Mouse (Mus musculus) thymus, postnatal 0 days (tissue): ENCODE measurements around the gene Nt5dc1. TPM values are rescaled to one million over a fixed set of nuclear protein-coding genes. Genes with fewer than 3 reads are reported as not detected.

ENCODE experiments used
- DNase-seq: peaks from one replicate; pipeline ENCODE4 v3.0.0-alpha.2; 2015; ENCODE audit warnings: low spot score
- polyA plus RNA-seq: library from polyadenylated mRNA; unstranded; fragments of >200 nt; fragmentation: Nextera tagmentation; extraction: Ambion mirVana; gene quantifications from 2 replicates; pipeline ENCODE4 v1.2.1, GENCODE M21; 2015

The Nt5dc1 gene
- polyA plus RNA-seq, 1 experiment from 2014 or later = 31.0 TPM

GRCm38 (mm10) chr10:34244745-34245144, 173.6 kb downstream of the Nt5dc1 start:
- no peak for DNase-seq

DNA sequence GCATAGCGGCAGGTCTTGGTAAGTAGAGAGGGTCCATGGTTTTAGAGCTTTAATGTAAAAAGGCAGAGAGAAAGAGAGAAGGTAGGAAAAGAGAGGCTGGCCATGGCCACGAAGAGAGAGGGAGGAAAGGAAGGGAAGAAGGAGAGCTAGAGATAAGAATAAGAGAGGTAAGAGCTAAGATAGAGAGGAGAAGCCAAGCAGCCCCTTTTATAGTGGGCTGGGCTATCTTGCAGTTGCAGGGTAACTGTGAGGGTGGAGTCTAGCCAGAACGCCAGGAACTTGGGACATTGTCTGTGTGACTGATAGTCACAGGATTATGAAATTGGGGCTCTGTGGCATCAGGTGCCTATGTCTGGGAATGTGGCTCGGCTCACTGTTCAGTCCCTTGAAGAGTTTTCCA, 179.8 kb downstream of the Nt5dc1 start:
- no peak for DNase-seq

Other genes with a start within 250 kb of the Nt5dc1 start
- gene Dse, start 210.8 kb downstream of the Nt5dc1 start, polyA plus RNA-seq = 5.1 and 5.5 TPM in 2 replicates
- 77.6 and 82.6 TPM in 2 replicates for gene Tspyl1, start 136.4 kb downstream of the Nt5dc1 start, polyA plus RNA-seq
- 31.0 and 32.9 TPM in 2 replicates for gene Tspyl4, start 121.1 kb downstream of the Nt5dc1 start, polyA plus RNA-seq
- gene Col10a1, start 28.6 kb downstream of the Nt5dc1 start, polyA plus RNA-seq = 0.27 and 0.31 TPM in 2 replicates
- 0.98 and 1.3 TPM in 2 replicates for gene Frk, start 64.8 kb upstream of the Nt5dc1 start, polyA plus RNA-seq